Mouse (Mus musculus) cortical plate, adult 2 months (tissue): ENCODE results near the gene Antxr1.

Experiments used
- CTCF ChIP-seq: fragments of 200-500 bp; IDR thresholded peaks from 2 replicates; pipeline ENCODE4 v1.5.1; 2011; ENCODE audit warnings: mild to moderate bottlenecking, control low read depth, low read length; ENCODE audit not compliant: insufficient read depth; ENCODE audit errors: extremely low read depth
- POLR2A ChIP-seq: fragments of 200-500 bp; IDR thresholded peaks from 2 replicates; pipeline ENCODE4 v1.6.1; 2011; ENCODE audit warnings: mild to moderate bottlenecking, low read length, control low read depth; ENCODE audit not compliant: insufficient read depth; ENCODE audit errors: extremely low read depth

GRCm38 (mm10) chr6:87262666-87263065, 73.0 kb downstream of the Antxr1 start:
- TF ChIP-seq CTCF: no peak
- TF ChIP-seq POLR2A: no peak
